Mouse (Mus musculus): Measurements from ENCODE around the gene Wdr92. TPM values are rescaled to one million over a fixed set of nuclear protein-coding genes. Genes with fewer than 3 reads are reported as not detected.

The Wdr92 gene
- polyA plus RNA-seq (2014; fragmentation: Illumina TruSeq; extraction: RNeasy Lipid Tissue Mini Kit (QIAGEN cat#74804); ENCODE audit: low read depth, low replicate concordance): 18.0 TPM

GRCm38 (mm10) chr11:17181807-17182206 is at the start of gene Wdr92:
Gene Wdr92 (plus strand): TSS chr11:17182107.

DNA sequence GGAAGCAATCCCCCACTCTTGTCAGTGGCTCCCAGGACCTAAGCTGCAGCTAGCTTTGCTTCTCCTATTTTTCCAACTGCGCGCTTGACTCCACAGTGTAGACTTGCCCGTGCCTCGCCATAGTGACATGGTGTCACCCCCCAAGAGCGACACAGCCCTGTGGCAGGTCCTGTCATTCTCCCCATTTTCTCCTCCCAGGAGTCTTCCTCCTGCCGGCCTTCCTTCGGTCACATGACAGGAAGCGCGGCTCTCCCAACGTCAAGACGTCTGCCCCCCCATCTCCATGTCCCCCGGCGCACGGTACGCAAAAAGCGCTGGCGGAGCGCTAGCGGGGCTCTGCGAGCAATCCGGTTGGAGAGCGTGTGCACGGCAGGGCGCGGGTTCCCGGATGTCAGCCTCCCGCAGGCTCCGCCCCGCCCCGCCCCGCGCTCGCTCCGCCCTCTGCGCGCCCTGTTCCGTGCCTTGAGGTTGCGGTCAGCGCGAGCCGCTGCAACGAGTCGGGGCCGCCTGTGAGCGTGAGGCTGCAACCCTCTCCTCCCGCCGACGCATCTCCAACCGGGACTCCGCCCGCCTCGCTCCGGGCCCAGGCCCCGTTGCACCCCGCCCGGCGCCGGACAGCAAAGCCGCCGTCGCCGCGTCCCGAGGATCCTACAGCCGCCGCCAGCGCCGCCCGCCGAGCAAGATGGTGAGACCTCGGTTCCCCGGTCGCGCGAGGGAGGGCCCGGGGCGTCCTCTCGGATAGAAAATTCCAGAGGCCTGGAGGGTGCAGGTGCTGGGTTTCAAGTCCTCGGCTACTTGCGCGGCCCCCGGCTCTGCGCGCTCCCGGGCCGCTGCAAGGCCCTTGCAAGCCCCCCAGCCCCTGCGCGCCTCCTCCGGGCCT is 22.8 kb upstream of the Wdr92 start, which contains the start of gene Ppp3r1:
TSS of gene Ppp3r1 (plus strand) at position 406 of the 880 bp plus-strand sequence.

GRCm38 (mm10) chr11:17211258-17212140 is 29.6 kb downstream of the Wdr92 start, which contains the start of gene Pno1:
Gene Pno1 (minus strand): TSS chr11:17211568.

DNA sequence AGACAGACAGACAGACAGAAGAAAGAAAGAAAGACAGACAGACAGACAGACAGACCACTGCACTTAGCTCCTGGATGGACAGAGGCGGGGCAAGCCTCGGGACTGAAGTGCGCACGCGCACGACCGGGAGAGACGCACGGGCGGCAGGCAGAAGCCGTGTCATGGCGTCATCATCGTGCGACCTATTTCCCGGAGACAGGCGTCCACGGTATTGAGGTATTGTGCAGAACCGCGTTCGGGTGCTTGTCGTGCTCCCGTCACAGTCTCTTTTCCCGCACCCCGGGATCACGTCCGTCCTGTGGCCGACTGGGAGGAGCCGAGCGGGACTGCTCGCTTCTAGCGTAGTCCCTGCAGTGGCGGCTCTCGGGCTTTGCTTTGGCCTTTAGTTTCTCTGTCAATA is 75.5 kb downstream of the Wdr92 start, which contains the start of gene C1d:
TSS of gene C1d (plus strand) at position 137 of the 400 bp plus-strand sequence.

Other genes starting within 250 kb of the Wdr92 start
- gene Fbxo48, start 230.7 kb upstream of the Wdr92 start, polyA plus RNA-seq (2014; fragmentation: Illumina TruSeq; extraction: RNeasy Lipid Tissue Mini Kit (QIAGEN cat#74804); ENCODE audit: low read depth, low replicate concordance): 0.45 TPM
- gene Cnrip1, start 130.5 kb upstream of the Wdr92 start, polyA plus RNA-seq (2014; fragmentation: Illumina TruSeq; extraction: RNeasy Lipid Tissue Mini Kit (QIAGEN cat#74804); ENCODE audit: low read depth, low replicate concordance): 3.7 TPM
- 2.5 TPM for gene Plek, start 129.7 kb upstream of the Wdr92 start, polyA plus RNA-seq (2014; fragmentation: Illumina TruSeq; extraction: RNeasy Lipid Tissue Mini Kit (QIAGEN cat#74804); ENCODE audit: low read depth, low replicate concordance)
- gene Ppp3r1, start 22.8 kb upstream of the Wdr92 start, polyA plus RNA-seq (2014; fragmentation: Illumina TruSeq; extraction: RNeasy Lipid Tissue Mini Kit (QIAGEN cat#74804); ENCODE audit: low read depth, low replicate concordance): 66.1 TPM
- gene Pno1, start 29.5 kb downstream of the Wdr92 start, polyA plus RNA-seq (2014; fragmentation: Illumina TruSeq; extraction: RNeasy Lipid Tissue Mini Kit (QIAGEN cat#74804); ENCODE audit: low read depth, low replicate concordance): 42.5 TPM
- 63.3 TPM for gene C1d, start 75.5 kb downstream of the Wdr92 start, polyA plus RNA-seq (2014; fragmentation: Illumina TruSeq; extraction: RNeasy Lipid Tissue Mini Kit (QIAGEN cat#74804); ENCODE audit: low read depth, low replicate concordance)